Mouse (Mus musculus): Measurements from ENCODE around the gene Plxna4.

Plxna4 gene

GRCm38 (mm10) chr6:32144771-32145170 is 443.2 kb downstream of the Plxna4 start:
- DNase-seq, result no peak

GRCm38 (mm10) chr6:32139537-32139936 is 448.5 kb downstream of the Plxna4 start:
- DNase-seq, result no peak

- no peak for DNase-seq
Observed at GRCm38 (mm10) chr6:32126914-32127313, 461.1 kb downstream of the Plxna4 start.

- no peak for DNase-seq
Observed at GRCm38 (mm10) chr6:32122584-32123265, 465.3 kb downstream of the Plxna4 start.

GRCm38 (mm10) chr6:32120931-32121330 is 467.1 kb downstream of the Plxna4 start:
- no peak for DNase-seq

- no peak for DNase-seq
Observed at GRCm38 (mm10) chr6:32109207-32109606, 478.8 kb downstream of the Plxna4 start.

- DNase-seq, result peak; percentile 41
Observed at GRCm38 (mm10) chr6:32105547-32106275, 482.3 kb downstream of the Plxna4 start.
